Mouse (Mus musculus): ENCODE results near the gene Dnajc28. TPM values are rescaled to one million over a fixed set of nuclear protein-coding genes. Genes with fewer than 3 reads are reported as not detected.

Gene Dnajc28
- polyA plus RNA-seq, 1 experiment: 1.6 TPM

- H3K27ac ChIP-seq (ENCODE audit: insufficient read depth, low read length): no peak overlapping the region
- TF ChIP-seq CTCF (IDR thresholded peaks at IDR 0.05; ENCODE audit: borderline replicate concordance, insufficient read depth, low read length): no peak
- TF ChIP-seq POLR2A (IDR thresholded peaks at IDR 0.05; ENCODE audit: low read depth, low read length): no peak
- no peak overlapping the region for H3K4me3 ChIP-seq (ENCODE audit: insufficient read depth, low read length)
- no peaks in the 10 kb centered on the region for H3K4me1 ChIP-seq (ENCODE audit: control insufficient read depth, insufficient read depth, low read length)
Measured at GRCm38 (mm10) chr16:91575151-91575550, 43.7 kb downstream of the Dnajc28 start.

GRCm38 (mm10) chr16:91571105-91571504, 47.7 kb downstream of the Dnajc28 start:
- H3K27ac ChIP-seq (ENCODE audit: insufficient read depth, low read length): no peak overlapping the region
- no peaks in the 10 kb centered on the region for H3K4me1 ChIP-seq (ENCODE audit: control insufficient read depth, insufficient read depth, low read length)
- TF ChIP-seq CTCF (IDR thresholded peaks at IDR 0.05; ENCODE audit: borderline replicate concordance, insufficient read depth, low read length) (no peak), POLR2A (IDR thresholded peaks at IDR 0.05; ENCODE audit: low read depth, low read length) (no peak)
- H3K4me3 ChIP-seq (ENCODE audit: insufficient read depth, low read length): no peak overlapping the region

GRCm38 (mm10) chr16:91568960-91569359, 49.9 kb downstream of the Dnajc28 start:
- no peak for TF ChIP-seq CTCF (IDR thresholded peaks at IDR 0.05; ENCODE audit: borderline replicate concordance, insufficient read depth, low read length)
- no peak for TF ChIP-seq POLR2A (IDR thresholded peaks at IDR 0.05; ENCODE audit: low read depth, low read length)
- Histone ChIP-seq H3K4me3 (ENCODE audit: insufficient read depth, low read length) (no peak overlapping the region), H3K4me1 (ENCODE audit: control insufficient read depth, insufficient read depth, low read length) (no peaks in the 10 kb centered on the region), H3K27ac (ENCODE audit: insufficient read depth, low read length) (no peak overlapping the region)

- no peak overlapping the region for H3K27ac ChIP-seq (ENCODE audit: insufficient read depth, low read length)
- no peak for TF ChIP-seq CTCF (IDR thresholded peaks at IDR 0.05; ENCODE audit: borderline replicate concordance, insufficient read depth, low read length)
- no peak for TF ChIP-seq POLR2A (IDR thresholded peaks at IDR 0.05; ENCODE audit: low read depth, low read length)
- H3K4me3 ChIP-seq (ENCODE audit: insufficient read depth, low read length): no peak overlapping the region
- H3K4me1 ChIP-seq (ENCODE audit: control insufficient read depth, insufficient read depth, low read length): no peaks in the 10 kb centered on the region
Measured at GRCm38 (mm10) chr16:91566002-91566401, 52.8 kb downstream of the Dnajc28 start.

- TF ChIP-seq CTCF (IDR thresholded peaks at IDR 0.05; ENCODE audit: borderline replicate concordance, insufficient read depth, low read length) (no peak), POLR2A (IDR thresholded peaks at IDR 0.05; ENCODE audit: low read depth, low read length) (no peak)
- Histone ChIP-seq H3K27ac (ENCODE audit: insufficient read depth, low read length) (no peak overlapping the region), H3K4me3 (ENCODE audit: insufficient read depth, low read length) (no peak overlapping the region), H3K4me1 (ENCODE audit: control insufficient read depth, insufficient read depth, low read length) (no peaks in the 10 kb centered on the region)
Measured at GRCm38 (mm10) chr16:91565292-91565951, 53.4 kb downstream of the Dnajc28 start.

GRCm38 (mm10) chr16:91564580-91565291, 54.1 kb downstream of the Dnajc28 start:
- no peak overlapping the region for H3K27ac ChIP-seq (ENCODE audit: insufficient read depth, low read length)
- H3K4me3 ChIP-seq (ENCODE audit: insufficient read depth, low read length): no peak overlapping the region
- TF ChIP-seq CTCF (IDR thresholded peaks at IDR 0.05; ENCODE audit: borderline replicate concordance, insufficient read depth, low read length): no peak
- TF ChIP-seq POLR2A (IDR thresholded peaks at IDR 0.05; ENCODE audit: low read depth, low read length): no peak
- H3K4me1 ChIP-seq (ENCODE audit: control insufficient read depth, insufficient read depth, low read length): no peaks in the 10 kb centered on the region

Other genes starting within 250 kb of the Dnajc28 start
- 54.8 and 68.1 TPM in 2 replicates for gene Ifnar2, start 246.2 kb downstream of the Dnajc28 start, polyA plus RNA-seq (2011; ENCODE audit: insufficient read length, low read depth, missing spikeins)
- gene Gm21970, start 227.3 kb downstream of the Dnajc28 start, polyA plus RNA-seq (2011; ENCODE audit: insufficient read length, low read depth, missing spikeins): 9.3 TPM in 1 of 2 replicates, not detected in the other
- gene Il10rb, start 212.9 kb downstream of the Dnajc28 start, polyA plus RNA-seq (2011; ENCODE audit: insufficient read length, low read depth, missing spikeins): 29.0 and 34.6 TPM in 2 replicates
- gene Ifnar1, start 133.8 kb downstream of the Dnajc28 start, polyA plus RNA-seq (2011; ENCODE audit: insufficient read length, low read depth, missing spikeins): 58.6 and 73.8 TPM in 2 replicates
- gene Ifngr2, start 72.0 kb downstream of the Dnajc28 start, polyA plus RNA-seq (2011; ENCODE audit: insufficient read length, low read depth, missing spikeins): 85.7 and 104 TPM in 2 replicates
- 25.4 and 27.7 TPM in 2 replicates for gene Tmem50b, start 21.2 kb downstream of the Dnajc28 start, polyA plus RNA-seq (2011; ENCODE audit: insufficient read length, low read depth, missing spikeins)
- gene Gart, start 27.9 kb upstream of the Dnajc28 start, polyA plus RNA-seq (2011; ENCODE audit: insufficient read length, low read depth, missing spikeins): 68.2 and 80.0 TPM in 2 replicates
- gene Son, start 28.5 kb upstream of the Dnajc28 start, polyA plus RNA-seq (2011; ENCODE audit: insufficient read length, low read depth, missing spikeins): 220 and 242 TPM in 2 replicates
- 13.8 and 25.6 TPM in 2 replicates for gene Donson, start 69.7 kb upstream of the Dnajc28 start, polyA plus RNA-seq (2011; ENCODE audit: insufficient read length, low read depth, missing spikeins)
- 63.6 and 68.6 TPM in 2 replicates for gene Cryzl1, start 109.9 kb upstream of the Dnajc28 start, polyA plus RNA-seq (2011; ENCODE audit: insufficient read length, low read depth, missing spikeins)
- 108 and 136 TPM in 2 replicates for gene Itsn1, start 110.3 kb upstream of the Dnajc28 start, polyA plus RNA-seq (2011; ENCODE audit: insufficient read length, low read depth, missing spikeins)

Data from embryonic fibroblast, embryonic 13.5 days (primary cell).